Mouse (Mus musculus) hindbrain, embryonic 13.5 days (tissue): Measurements from ENCODE around the gene Klhl22. TPM values are rescaled to one million over a fixed set of nuclear protein-coding genes. Genes with fewer than 3 reads are reported as not detected.

Source experiments
- polyA plus RNA-seq: library from polyadenylated mRNA; unstranded; fragments of >200 nt; fragmentation: Nextera tagmentation; extraction: Ambion mirVana; gene quantifications from 2 replicates; pipeline ENCODE4 v1.2.1, GENCODE M21; 2015

The Klhl22 gene
- polyA plus RNA-seq, 1 experiment from 2014 or later: 70.9 TPM

Other genes with a start within 250 kb of the Klhl22 start
- gene Thap7, start 228.5 kb upstream of the Klhl22 start, polyA plus RNA-seq: 68.2 and 69.0 TPM in 2 replicates
- gene Lrrc74b, start 198.4 kb upstream of the Klhl22 start, polyA plus RNA-seq: 0.75 and 1.3 TPM in 2 replicates
- 1.9 and 2.1 TPM in 2 replicates for gene P2rx6, start 197.7 kb upstream of the Klhl22 start, polyA plus RNA-seq
- 20.2 and 21.0 TPM in 2 replicates for gene Slc7a4, start 176.4 kb upstream of the Klhl22 start, polyA plus RNA-seq
- 23.8 and 27.2 TPM in 2 replicates for gene Smpd4, start 140.3 kb upstream of the Klhl22 start, polyA plus RNA-seq
- gene Ccdc74a, start 113.1 kb upstream of the Klhl22 start, polyA plus RNA-seq: 7.0 and 7.8 TPM in 2 replicates
- 44.3 and 48.7 TPM in 2 replicates for gene Med15, start 26.7 kb upstream of the Klhl22 start, polyA plus RNA-seq
- gene Scarf2, start 37.7 kb downstream of the Klhl22 start, polyA plus RNA-seq: 1.6 and 2.0 TPM in 2 replicates
- 2.1 and 2.2 TPM in 2 replicates for gene B830017H08Rik, start 73.5 kb downstream of the Klhl22 start, polyA plus RNA-seq
- gene Car15, start 78.7 kb downstream of the Klhl22 start, polyA plus RNA-seq: 4.5 and 4.8 TPM in 2 replicates
- 0.63 and 0.65 TPM in 2 replicates for gene Gm20518, start 132.1 kb downstream of the Klhl22 start, polyA plus RNA-seq
- 0.05 and 0.10 TPM in 2 replicates for gene Tssk1, start 134.6 kb downstream of the Klhl22 start, polyA plus RNA-seq
- 94.0 and 101 TPM in 2 replicates for gene Dgcr2, start 138.9 kb downstream of the Klhl22 start, polyA plus RNA-seq
- gene Tssk2, start 139.0 kb downstream of the Klhl22 start, polyA plus RNA-seq: not detected in 2 replicates
- 47.8 and 53.9 TPM in 2 replicates for gene Ess2, start 151.7 kb downstream of the Klhl22 start, polyA plus RNA-seq
- 0.94 and 1.1 TPM in 2 replicates for gene Gsc2, start 155.4 kb downstream of the Klhl22 start, polyA plus RNA-seq
- 172 and 173 TPM in 2 replicates for gene Slc25a1, start 168.6 kb downstream of the Klhl22 start, polyA plus RNA-seq
- gene Vpreb2, start 220.8 kb downstream of the Klhl22 start, polyA plus RNA-seq: not detected in 2 replicates